Mouse (Mus musculus) neural tube, embryonic 10.5 days (tissue): ENCODE measurements around the gene Gm11397.
"Not testable (repeated sequence)": the region's sequence is repeated elsewhere in the genome, so short reads cannot be mapped to it uniquely, and the experiment has no call there.

Experiments used
- DNase-seq: peaks from one replicate; pipeline ENCODE4 v3.0.0-alpha.2; 2017; ENCODE audit warnings: low spot score; ENCODE audit errors: extremely low spot score

Gene Gm11397

DNA sequence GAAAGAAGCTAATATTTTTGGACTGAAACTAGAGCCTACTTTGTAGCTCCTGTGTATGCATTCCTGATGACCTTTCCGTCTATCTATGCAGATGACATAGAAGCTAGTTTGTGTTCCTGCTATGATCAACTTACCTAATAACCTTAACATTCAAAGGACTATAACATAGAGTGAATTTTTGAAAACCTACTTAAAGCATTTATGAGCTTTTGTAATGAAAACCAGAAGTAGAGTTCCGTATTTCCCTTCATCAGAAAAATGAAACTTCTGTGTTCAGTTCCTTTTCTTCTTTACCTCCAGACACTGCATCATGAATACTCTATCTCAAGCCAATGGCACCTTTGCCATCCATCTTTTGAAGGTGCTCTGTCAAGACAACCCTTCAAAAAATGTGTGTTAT lies at the start of gene Gm11397:
Gene Gm11397 (plus strand): TSS at position 301 of the 400 bp plus-strand sequence.
- not testable (repeated sequence) for DNase-seq

DNA sequence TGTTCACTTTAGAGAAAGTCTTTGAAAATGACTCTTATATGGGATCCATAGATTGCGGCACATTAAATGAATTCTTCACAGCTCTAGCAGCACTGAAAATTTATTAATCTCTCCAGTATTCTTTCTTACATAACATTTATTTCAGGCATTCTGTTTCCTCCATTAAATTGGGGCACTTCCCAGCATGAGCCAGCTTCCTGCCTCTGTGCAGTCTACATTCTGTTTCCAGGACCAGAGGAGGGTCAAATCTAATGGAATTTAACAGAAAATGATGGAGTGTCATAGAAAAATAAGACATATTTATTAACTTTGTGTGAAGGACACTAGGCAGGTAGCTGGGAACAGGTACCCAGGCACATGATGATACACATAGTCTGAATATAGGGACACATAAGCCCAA lies 38.9 kb upstream of the Gm11397 start:
- DNase-seq = not testable (repeated sequence)

DNA sequence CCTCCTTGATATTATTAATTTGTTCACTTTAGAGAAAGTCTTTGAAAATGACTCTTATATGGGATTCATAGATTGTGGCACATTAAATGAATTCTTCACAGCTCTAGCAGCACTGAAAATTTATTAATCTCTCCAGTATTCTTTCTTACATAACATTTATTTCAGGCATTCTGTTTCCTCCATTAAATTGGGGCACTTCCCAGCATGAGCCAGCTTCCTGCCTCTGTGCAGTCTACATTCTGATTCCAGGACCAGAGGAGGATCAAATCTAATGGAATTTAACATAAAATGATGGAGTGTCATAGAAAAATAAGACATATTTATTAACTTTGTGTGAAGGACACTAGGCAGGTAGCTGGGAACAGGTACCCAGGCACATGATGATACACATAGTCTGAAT lies 37.2 kb downstream of the Gm11397 start:
- DNase-seq = not testable (repeated sequence)
